Mouse (Mus musculus): ENCODE measurements around the gene Arl5a. TPM values are rescaled to one million over a fixed set of nuclear protein-coding genes. Genes with fewer than 3 reads are reported as not detected.

Gene Arl5a
- polyA plus RNA-seq, 1 experiment: 14.6 TPM

- Histone ChIP-seq H3K79me2 (ENCODE audit: control insufficient read depth, insufficient read depth) (no peaks in the 10 kb centered on the region), H3K4me2 (ENCODE audit: low read depth) (peak overlapping the region; percentile 25), H3ac (ENCODE audit: control insufficient read depth, insufficient read length) (no peak overlapping the region), H3K4me3 (no peak overlapping the region), H3K27me3 (ENCODE audit: control insufficient read depth, insufficient read depth, insufficient read length) (no peaks in the 10 kb centered on the region), H3K36me3 (ENCODE audit: control insufficient read depth, insufficient read depth) (no peaks in the 10 kb centered on the region)
- no peak for TF ChIP-seq MYOD1 (IDR thresholded peaks at IDR 0.05; ENCODE audit: control insufficient read depth in 1 of 3, insufficient read length in 2 of 3, low read depth in 2 of 3)
- no peak for TF ChIP-seq E2F4 (IDR thresholded peaks at IDR 0.05; ENCODE audit: insufficient read depth)
- no peak for TF ChIP-seq SRF (IDR thresholded peaks at IDR 0.05; ENCODE audit: control insufficient read depth, insufficient read length, low read depth)
- TF ChIP-seq POLR2A (IDR thresholded peaks at IDR 0.05; ENCODE audit: insufficient read length, low read depth): no peak
- no peak for TF ChIP-seq TCF12 (IDR thresholded peaks at IDR 0.05; ENCODE audit: insufficient read depth, poor library complexity, severe bottlenecking)
Observed at GRCm38 (mm10) chr2:52371066-52371465, 53.6 kb downstream of the Arl5a start.

GRCm38 (mm10) chr2:52369622-52370021 is 55.1 kb downstream of the Arl5a start:
- H3K79me2 ChIP-seq (ENCODE audit: control insufficient read depth, insufficient read depth): no peaks in the 10 kb centered on the region
- H3ac ChIP-seq (ENCODE audit: control insufficient read depth, insufficient read length): no peak overlapping the region
- H3K4me2 ChIP-seq (ENCODE audit: low read depth): no peak overlapping the region
- no peak overlapping the region for H3K4me3 ChIP-seq
- no peaks in the 10 kb centered on the region for H3K36me3 ChIP-seq (ENCODE audit: control insufficient read depth, insufficient read depth)
- H3K27me3 ChIP-seq (ENCODE audit: control insufficient read depth, insufficient read depth, insufficient read length): no peaks in the 10 kb centered on the region
- TF ChIP-seq MAX (IDR thresholded peaks at IDR 0.05; ENCODE audit: low read depth): no peak
- TF ChIP-seq SRF (IDR thresholded peaks at IDR 0.05; ENCODE audit: control insufficient read depth, insufficient read length, low read depth): no peak
- no peak for TF ChIP-seq MYOD1 (IDR thresholded peaks at IDR 0.05; ENCODE audit: control insufficient read depth in 1 of 3, insufficient read length in 2 of 3, low read depth in 2 of 3)
- no peak for TF ChIP-seq REST (IDR thresholded peaks at IDR 0.05; ENCODE audit: insufficient read depth, insufficient read length)
- TF ChIP-seq CEBPB (IDR thresholded peaks at IDR 0.05; ENCODE audit: insufficient read depth, poor library complexity, severe bottlenecking): no peak
- TF ChIP-seq MYOG (IDR thresholded peaks at IDR 0.05; ENCODE audit: control insufficient read depth in 1 of 3, insufficient read depth in 1 of 3, insufficient read length in 2 of 3, low read depth in 2 of 3): no peak
- TF ChIP-seq E2F4 (IDR thresholded peaks at IDR 0.05; ENCODE audit: insufficient read depth): no peak
- TF ChIP-seq POLR2AphosphoS2 (IDR thresholded peaks at IDR 0.05; ENCODE audit: insufficient read length, low read depth): no peak
- no peak for TF ChIP-seq USF1 (IDR thresholded peaks at IDR 0.05; ENCODE audit: low read depth)

- no peak overlapping the region for H3K4me3 ChIP-seq
- no peaks in the 10 kb centered on the region for H3K36me3 ChIP-seq (ENCODE audit: control insufficient read depth, insufficient read depth)
- H3K79me2 ChIP-seq (ENCODE audit: control insufficient read depth, insufficient read depth): no peaks in the 10 kb centered on the region
- H3K27me3 ChIP-seq (ENCODE audit: control insufficient read depth, insufficient read depth, insufficient read length): no peaks in the 10 kb centered on the region
- H3K4me2 ChIP-seq (ENCODE audit: low read depth): no peak overlapping the region
- peak in 2 of 3 experiments; percentile 67 to 89 for TF ChIP-seq MYOD1 (IDR thresholded peaks at IDR 0.05; ENCODE audit: control insufficient read depth in 1 of 3, insufficient read length in 2 of 3, low read depth in 2 of 3)
- peak; percentile 41 for TF ChIP-seq TCF12 (IDR thresholded peaks at IDR 0.05; ENCODE audit: insufficient read depth, poor library complexity, severe bottlenecking)
- no peak for TF ChIP-seq USF1 (IDR thresholded peaks at IDR 0.05; ENCODE audit: low read depth)
- TF ChIP-seq MYOG (IDR thresholded peaks at IDR 0.05; ENCODE audit: control insufficient read depth in 1 of 3, insufficient read depth in 1 of 3, insufficient read length in 2 of 3, low read depth in 2 of 3): peak; percentile 81 to 95 (median 85)
- H3ac ChIP-seq (ENCODE audit: control insufficient read depth, insufficient read length): no peak overlapping the region
Observed at GRCm38 (mm10) chr2:52367665-52368064, 57.0 kb downstream of the Arl5a start.

- H3K4me2 ChIP-seq (ENCODE audit: low read depth): no peak overlapping the region
- no peak overlapping the region for H3ac ChIP-seq (ENCODE audit: control insufficient read depth, insufficient read length)
- no peaks in the 10 kb centered on the region for H3K36me3 ChIP-seq (ENCODE audit: control insufficient read depth, insufficient read depth)
- H3K27me3 ChIP-seq (ENCODE audit: control insufficient read depth, insufficient read depth, insufficient read length): no peaks in the 10 kb centered on the region
- H3K79me2 ChIP-seq (ENCODE audit: control insufficient read depth, insufficient read depth): no peaks in the 10 kb centered on the region
- H3K4me3 ChIP-seq: no peak overlapping the region
- no peak for TF ChIP-seq E2F4 (IDR thresholded peaks at IDR 0.05; ENCODE audit: insufficient read depth)
- TF ChIP-seq TCF3 (IDR thresholded peaks at IDR 0.05; ENCODE audit: insufficient read length, low read depth): no peak
- TF ChIP-seq POLR2A (IDR thresholded peaks at IDR 0.05; ENCODE audit: insufficient read length, low read depth): no peak
- no peak for TF ChIP-seq MYOD1 (IDR thresholded peaks at IDR 0.05; ENCODE audit: control insufficient read depth in 1 of 3, insufficient read length in 2 of 3, low read depth in 2 of 3)
- TF ChIP-seq CEBPB (IDR thresholded peaks at IDR 0.05; ENCODE audit: insufficient read depth, poor library complexity, severe bottlenecking): no peak
- no peak for TF ChIP-seq REST (IDR thresholded peaks at IDR 0.05; ENCODE audit: insufficient read depth, insufficient read length)
- TF ChIP-seq POLR2AphosphoS2 (IDR thresholded peaks at IDR 0.05; ENCODE audit: insufficient read length, low read depth): no peak
- TF ChIP-seq MYOG (IDR thresholded peaks at IDR 0.05; ENCODE audit: control insufficient read depth in 1 of 3, insufficient read depth in 1 of 3, insufficient read length in 2 of 3, low read depth in 2 of 3): no peak
- no peak for TF ChIP-seq SRF (IDR thresholded peaks at IDR 0.05; ENCODE audit: control insufficient read depth, insufficient read length, low read depth)
- no peak for TF ChIP-seq TCF12 (IDR thresholded peaks at IDR 0.05; ENCODE audit: insufficient read depth, poor library complexity, severe bottlenecking)
- no peak for TF ChIP-seq USF1 (IDR thresholded peaks at IDR 0.05; ENCODE audit: low read depth)
- no peak for TF ChIP-seq MAX (IDR thresholded peaks at IDR 0.05; ENCODE audit: low read depth)
Observed at GRCm38 (mm10) chr2:52367248-52367647, 57.5 kb downstream of the Arl5a start.

- Histone ChIP-seq H3K27me3 (ENCODE audit: control insufficient read depth, insufficient read depth, insufficient read length) (no peaks in the 10 kb centered on the region), H3K36me3 (ENCODE audit: control insufficient read depth, insufficient read depth) (no peaks in the 10 kb centered on the region), H3ac (ENCODE audit: control insufficient read depth, insufficient read length) (no peak overlapping the region), H3K79me2 (ENCODE audit: control insufficient read depth, insufficient read depth) (no peaks in the 10 kb centered on the region), H3K4me3 (no peak overlapping the region), H3K4me2 (ENCODE audit: low read depth) (no peak overlapping the region)
- no peak for TF ChIP-seq MYOD1 (IDR thresholded peaks at IDR 0.05; ENCODE audit: control insufficient read depth in 1 of 3, insufficient read length in 2 of 3, low read depth in 2 of 3)
- TF ChIP-seq POLR2A (IDR thresholded peaks at IDR 0.05; ENCODE audit: insufficient read length, low read depth): no peak
- no peak for TF ChIP-seq MAX (IDR thresholded peaks at IDR 0.05; ENCODE audit: low read depth)
- no peak for TF ChIP-seq MYOG (IDR thresholded peaks at IDR 0.05; ENCODE audit: control insufficient read depth in 1 of 3, insufficient read depth in 1 of 3, insufficient read length in 2 of 3, low read depth in 2 of 3)
- no peak for TF ChIP-seq USF1 (IDR thresholded peaks at IDR 0.05; ENCODE audit: low read depth)
- TF ChIP-seq SRF (IDR thresholded peaks at IDR 0.05; ENCODE audit: control insufficient read depth, insufficient read length, low read depth): no peak
- TF ChIP-seq TCF12 (IDR thresholded peaks at IDR 0.05; ENCODE audit: insufficient read depth, poor library complexity, severe bottlenecking): no peak
- TF ChIP-seq TCF3 (IDR thresholded peaks at IDR 0.05; ENCODE audit: insufficient read length, low read depth): no peak
Observed at GRCm38 (mm10) chr2:52361086-52361485, 63.6 kb downstream of the Arl5a start.
